Mouse (Mus musculus) MEL (cell line): ENCODE data around the gene Casp2.

Source experiments
- BHLHE40 ChIP-seq: IDR thresholded peaks from 2 replicates; pipeline ENCODE4 v1.6.1; 2012; ENCODE audit warnings: low read depth, mild to moderate bottlenecking, inconsistent platforms, low read length, improper control_type of control experiment, borderline replicate concordance
- CHD1 ChIP-seq: IDR thresholded peaks from 2 replicates; pipeline ENCODE4 v1.6.1; 2012; ENCODE audit warnings: low read depth, mild to moderate bottlenecking, inconsistent platforms, low read length, improper control_type of control experiment
- CTCF ChIP-seq, 3 experiments: IDR thresholded peaks in 2 of 3; conservative IDR thresholded peaks in 1 of 3; 2 replicates each; pipeline ENCODE4 v1.5.1; 2011 to 2012; ENCODE audit warnings: low read length in 3 of 3, low read depth in 2 of 3, mild to moderate bottlenecking in 2 of 3, improper control_type of control experiment in 1 of 3, inconsistent platforms in 1 of 3, mixed read lengths in 1 of 3, moderate library complexity in 1 of 3; ENCODE audit not compliant: control insufficient read depth in 1 of 3, insufficient read depth in 1 of 3, poor library complexity in 1 of 3, severe bottlenecking in 1 of 3
- E2F4 ChIP-seq: IDR thresholded peaks from 2 replicates; pipeline ENCODE4 v1.6.1; 2011; ENCODE audit warnings: low read depth, low read length, improper control_type of control experiment, borderline replicate concordance
- EP300 ChIP-seq, 2 experiments: IDR thresholded peaks; 2 replicates each; pipeline ENCODE4 v1.6.1; 2011; ENCODE audit warnings: improper control_type of control experiment in 2 of 2, low read length in 2 of 2, low read depth in 1 of 2, mild to moderate bottlenecking in 1 of 2
- ETS1 ChIP-seq: IDR thresholded peaks from 2 replicates; pipeline ENCODE4 v1.6.1; 2012; ENCODE audit warnings: low read depth, mild to moderate bottlenecking, inconsistent platforms, low read length, improper control_type of control experiment, moderate library complexity
- JUND ChIP-seq: IDR thresholded peaks from 2 replicates; pipeline ENCODE4 v1.6.1; 2011; ENCODE audit warnings: low read depth, mild to moderate bottlenecking, improper control_type of control experiment, low read length
- MAX ChIP-seq: IDR thresholded peaks from 2 replicates; pipeline ENCODE4 v1.6.1; 2011; ENCODE audit warnings: low read length, improper control_type of control experiment
- MAZ ChIP-seq: IDR thresholded peaks from 2 replicates; pipeline ENCODE4 v1.6.1; 2012; ENCODE audit warnings: low read depth, mild to moderate bottlenecking, inconsistent platforms, low read length, improper control_type of control experiment
- NRF1 ChIP-seq: IDR thresholded peaks from 2 replicates; pipeline ENCODE4 v1.6.1; 2014; ENCODE audit warnings: low read depth, mild to moderate bottlenecking, inconsistent platforms, low read length, improper control_type of control experiment, moderate library complexity; ENCODE audit not compliant: poor library complexity, insufficient read depth, severe bottlenecking
- POLR2A ChIP-seq, 2 experiments: IDR thresholded peaks; 2 replicates each; pipeline ENCODE4 v1.6.1; 2011 to 2012; ENCODE audit warnings: low read length in 2 of 2, mild to moderate bottlenecking in 2 of 2, control low read depth in 1 of 2, improper control_type of control experiment in 1 of 2, low read depth in 1 of 2, moderate library complexity in 1 of 2; ENCODE audit not compliant: control insufficient read depth in 1 of 2, insufficient read depth in 1 of 2, poor library complexity in 1 of 2
- SMC3 ChIP-seq: IDR thresholded peaks from 2 replicates; pipeline ENCODE4 v1.6.1; 2011; ENCODE audit warnings: low read depth, low read length, improper control_type of control experiment
- TAL1 ChIP-seq: IDR thresholded peaks from 2 replicates; pipeline ENCODE4 v1.6.1; 2012; ENCODE audit warnings: mild to moderate bottlenecking, inconsistent platforms, low read length, moderate library complexity, mixed read lengths
- USF1 ChIP-seq: IDR thresholded peaks from 2 replicates; pipeline ENCODE4 v1.6.1; 2014; ENCODE audit warnings: low read depth, mild to moderate bottlenecking, inconsistent platforms, low read length, improper control_type of control experiment, moderate library complexity

DNA sequence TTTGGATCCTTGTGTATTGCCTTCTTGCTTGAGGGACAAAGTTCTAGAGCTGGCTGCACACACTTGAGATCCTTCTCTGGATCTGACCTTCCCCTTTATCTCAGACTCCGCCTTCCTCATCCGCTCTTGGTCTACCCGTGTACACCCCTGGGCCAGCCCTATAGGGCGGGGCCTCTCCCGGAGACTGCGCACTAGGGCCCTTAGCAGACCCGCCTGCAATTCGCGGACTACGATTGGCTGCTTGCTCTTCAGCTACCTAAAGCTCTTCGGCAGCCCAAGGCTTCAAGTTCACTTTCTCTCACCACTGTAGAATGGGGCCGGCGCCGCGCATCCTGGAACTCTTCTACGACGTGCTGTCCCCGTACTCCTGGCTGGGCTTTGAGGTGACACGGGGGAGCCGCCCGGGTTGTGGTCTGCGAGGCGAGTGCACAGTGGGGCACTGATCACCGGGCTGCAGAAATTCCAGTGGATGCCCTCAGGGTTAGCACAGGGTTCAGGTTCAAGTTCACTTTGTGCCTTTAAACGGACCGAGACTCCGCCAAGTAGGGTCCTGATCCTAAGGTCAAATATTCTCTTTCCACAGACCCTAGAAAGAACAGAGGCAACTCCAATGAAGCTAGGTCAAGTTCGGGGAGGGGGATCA lies 19.0 kb upstream of the Casp2 start, which contains the start of gene Gstk1:
- peak; percentile 78 for TF ChIP-seq NRF1
- TF ChIP-seq CTCF (IDR thresholded peaks at IDR 0.05 in 2 of 3, conservative IDR thresholded peaks at IDR 0.05 in 1 of 3; ENCODE audit: control insufficient read depth in 1 of 3, insufficient read depth in 1 of 3, low read depth in 2 of 3, low read length in 3 of 3, poor library complexity in 1 of 3, severe bottlenecking in 1 of 3), result no peak
- TF ChIP-seq USF1, result no peak
- TF ChIP-seq BHLHE40, result no peak
- no peak for TF ChIP-seq JUND
- no peak for TF ChIP-seq TAL1
- TF ChIP-seq EP300 (IDR thresholded peaks at IDR 0.05; ENCODE audit: low read depth in 1 of 2, low read length in 2 of 2), result no peak
- no peak for TF ChIP-seq MAZ
- no peak for TF ChIP-seq SMC3
- TF ChIP-seq CHD1, result no peak
- TF ChIP-seq POLR2A (IDR thresholded peaks at IDR 0.05; ENCODE audit: control insufficient read depth in 1 of 2, insufficient read depth in 1 of 2, low read depth in 1 of 2, low read length in 2 of 2, poor library complexity in 1 of 2), result no peak
- TF ChIP-seq MAX, result peak; percentile 41; the same call in 1 of the 2 replicates
- TF ChIP-seq ETS1, result no peak
- TF ChIP-seq E2F4, result no peak
